Comparison of ENCODE assay signal across 8 mouse cellular contexts in the genomic region with DNA sequence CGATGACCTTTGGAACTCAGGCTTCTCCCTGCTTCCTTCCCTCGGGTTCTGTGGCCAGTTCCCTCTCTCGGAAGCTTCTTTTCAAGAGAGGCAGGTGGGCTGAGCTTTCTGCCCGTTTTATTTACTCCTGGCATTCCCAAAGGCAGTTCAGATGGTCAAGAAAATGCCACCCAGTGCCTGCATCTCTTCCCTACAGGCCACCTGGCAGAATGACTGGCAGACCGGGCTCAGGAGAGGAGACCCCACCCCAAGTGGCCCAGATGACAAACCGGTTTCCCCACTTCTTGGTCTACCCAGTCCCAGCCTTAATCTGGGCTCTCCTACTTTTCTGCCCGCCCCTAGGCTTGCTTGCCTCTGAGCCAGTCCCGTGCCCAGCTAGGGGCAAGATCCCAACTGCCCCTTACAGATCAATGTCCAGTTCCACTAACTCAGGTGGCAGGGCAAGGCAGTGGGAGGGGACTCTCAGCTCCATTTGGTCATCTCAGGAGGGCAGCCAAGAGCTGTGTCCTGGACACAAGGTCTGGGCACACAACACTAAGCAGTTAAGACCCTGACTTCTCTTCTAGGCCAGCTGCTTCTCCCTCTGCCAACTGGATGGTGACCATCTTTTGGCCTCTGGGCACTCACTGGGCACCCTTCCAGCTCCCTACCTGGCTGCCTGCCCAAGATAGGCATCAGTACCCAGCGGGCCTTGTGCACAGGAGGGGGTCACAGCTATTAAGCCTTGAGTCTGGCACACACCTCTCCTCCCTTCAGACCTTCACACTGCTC. TPM values are rescaled to one million over a fixed set of nuclear protein-coding genes. Genes with fewer than 3 reads are reported as not detected.
DNase-seq lines count a peak whose midpoint lies in the region; ATAC-seq lines count a peak whose summit lies in the region.

A gene (minus strand): TSS at position 51 of the 771 bp plus-strand sequence.

- 21% methylated on average over 9 of the region's 9 CpGs for WGBS in embryonic facial prominence, embryonic 10.5 days
- 21% methylated on average over 9 of the region's 9 CpGs for WGBS in heart, embryonic 12.5 days
- WGBS in kidney, embryonic 16.5 days, result 28% methylated on average over 9 of the region's 9 CpGs
- 18% methylated on average over 9 of the region's 9 CpGs for WGBS in liver, embryonic 12.5 days (ENCODE audit: insufficient replicate concordance)
- WGBS in neural tube, embryonic 15.5 days, result 32% methylated on average over 9 of the region's 9 CpGs

- peaks cover 19% of the 10 kb centered on the region for H3K4me1 ChIP-seq in megakaryocyte, embryonic 14.5 days
- H3K4me1 ChIP-seq in embryonic facial prominence, embryonic 10.5 days, result peaks cover 72% of the 10 kb centered on the region
- peaks cover 17% of the 10 kb centered on the region for H3K4me1 ChIP-seq in heart, embryonic 12.5 days (replicated peaks)
- peaks cover 15% of the 10 kb centered on the region for H3K4me1 ChIP-seq in kidney, embryonic 16.5 days (ENCODE audit: insufficient read depth, low read length)
- peaks cover 20% of the 10 kb centered on the region for H3K4me1 ChIP-seq in liver, embryonic 12.5 days
- peaks cover 58% of the 10 kb centered on the region for H3K4me1 ChIP-seq in neural tube, embryonic 15.5 days

- no peak for ATAC-seq in megakaryocyte, adult 5-6 weeks (ENCODE audit: poor library complexity, severe bottlenecking)
- ATAC-seq in heart, embryonic 12.5 days (ENCODE audit: insufficient number of reproducible peaks, low FRiP score), result no peak
- peak; percentile 37; the same call in 1 of the 2 replicates for ATAC-seq in kidney, embryonic 16.5 days (ENCODE audit: low FRiP score, low TSS enrichment)
- ATAC-seq in liver, embryonic 12.5 days, result no peak
- ATAC-seq in neural tube, embryonic 15.5 days (ENCODE audit: low FRiP score), result no peak
- ATAC-seq in erythroid progenitor cell, adult 5-6 weeks (replicated peaks; ENCODE audit: low FRiP score, poor library complexity, severe bottlenecking), result no peak

- peak within 1 kb of the TSS; percentile 91 for H3K4me3 ChIP-seq in megakaryocyte, embryonic 14.5 days (replicated peaks)
- H3K4me3 ChIP-seq in embryonic facial prominence, embryonic 10.5 days, result peak within 1 kb of the TSS; percentile 76
- H3K4me3 ChIP-seq in heart, embryonic 12.5 days, result peak within 1 kb of the TSS; percentile 72
- peak within 1 kb of the TSS; percentile 64 for H3K4me3 ChIP-seq in kidney, embryonic 16.5 days (ENCODE audit: low read length)
- H3K4me3 ChIP-seq in liver, embryonic 12.5 days, result peak within 1 kb of the TSS; percentile 61
- peak within 1 kb of the TSS; percentile 69 for H3K4me3 ChIP-seq in neural tube, embryonic 15.5 days (replicated peaks)

- H3K4me2 ChIP-seq in heart, embryonic 12.5 days, result peak within 1 kb of the TSS; percentile 99
- H3K4me2 ChIP-seq in kidney, embryonic 16.5 days (replicated peaks; ENCODE audit: low read depth, low read length), result peak within 1 kb of the TSS; percentile 99
- H3K4me2 ChIP-seq in liver, embryonic 12.5 days, result peak within 1 kb of the TSS; percentile 93
- peak within 1 kb of the TSS; percentile 90 for H3K4me2 ChIP-seq in neural tube, embryonic 15.5 days

- H3K27ac ChIP-seq in embryonic facial prominence, embryonic 10.5 days (replicated peaks), result peak within 1 kb of the TSS; percentile 87
- no peak within 1 kb of the TSS for H3K27ac ChIP-seq in heart, embryonic 12.5 days (ENCODE audit: poor library complexity, severe bottlenecking)
- H3K27ac ChIP-seq in kidney, embryonic 16.5 days (ENCODE audit: low read length), result peak within 1 kb of the TSS; percentile 89
- no peak within 1 kb of the TSS for H3K27ac ChIP-seq in liver, embryonic 12.5 days
- peak within 1 kb of the TSS; percentile 91 for H3K27ac ChIP-seq in neural tube, embryonic 15.5 days (replicated peaks)

- no peaks in the 10 kb centered on the region for H3K36me3 ChIP-seq in megakaryocyte, embryonic 14.5 days (replicated peaks; ENCODE audit: low read length)
- no peaks in the 10 kb centered on the region for H3K36me3 ChIP-seq in embryonic facial prominence, embryonic 10.5 days (replicated peaks)
- H3K36me3 ChIP-seq in heart, embryonic 12.5 days, result no peaks in the 10 kb centered on the region
- no peaks in the 10 kb centered on the region for H3K36me3 ChIP-seq in kidney, embryonic 16.5 days (ENCODE audit: insufficient read depth, low read length)
- no peaks in the 10 kb centered on the region for H3K36me3 ChIP-seq in liver, embryonic 12.5 days
- H3K36me3 ChIP-seq in neural tube, embryonic 15.5 days, result no peaks in the 10 kb centered on the region

- peaks cover 96% of the 10 kb centered on the region for H3K27me3 ChIP-seq in megakaryocyte, embryonic 14.5 days (replicated peaks)
- peaks cover 95% of the 10 kb centered on the region for H3K27me3 ChIP-seq in embryonic facial prominence, embryonic 10.5 days (replicated peaks; ENCODE audit: low read depth, poor library complexity, severe bottlenecking)
- peaks cover 95% of the 10 kb centered on the region for H3K27me3 ChIP-seq in heart, embryonic 12.5 days (replicated peaks)
- peaks cover 48% of the 10 kb centered on the region for H3K27me3 ChIP-seq in kidney, embryonic 16.5 days (ENCODE audit: insufficient read depth, low read length)
- peaks cover 97% of the 10 kb centered on the region for H3K27me3 ChIP-seq in liver, embryonic 12.5 days (replicated peaks)
- H3K27me3 ChIP-seq in neural tube, embryonic 15.5 days (replicated peaks), result peaks cover 2% of the 10 kb centered on the region; the same call in 1 of the 2 replicates

- peak within 1 kb of the TSS; percentile 74 for H3K9ac ChIP-seq in heart, embryonic 12.5 days
- peak within 1 kb of the TSS; percentile 72 for H3K9ac ChIP-seq in kidney, embryonic 16.5 days (replicated peaks; ENCODE audit: low read length)
- H3K9ac ChIP-seq in liver, embryonic 12.5 days, result peak within 1 kb of the TSS; percentile 41
- H3K9ac ChIP-seq in neural tube, embryonic 15.5 days (replicated peaks), result peak within 1 kb of the TSS; percentile 95

- DNase-seq in embryonic facial prominence, embryonic 10.5 days (ENCODE audit: low spot score), result no peak

- no peaks in the 10 kb centered on the region for H3K9me3 ChIP-seq in megakaryocyte, embryonic 14.5 days
- H3K9me3 ChIP-seq in embryonic facial prominence, embryonic 10.5 days, result no peaks in the 10 kb centered on the region
- no peaks in the 10 kb centered on the region for H3K9me3 ChIP-seq in heart, embryonic 12.5 days (replicated peaks)
- no peaks in the 10 kb centered on the region for H3K9me3 ChIP-seq in kidney, embryonic 16.5 days (ENCODE audit: low read length)
- no peaks in the 10 kb centered on the region for H3K9me3 ChIP-seq in liver, embryonic 12.5 days (replicated peaks)
- no peaks in the 10 kb centered on the region for H3K9me3 ChIP-seq in neural tube, embryonic 15.5 days (replicated peaks)

RNA-seq across cellular contexts. Expression of the gene that starts here (rescaled TPM):
- polyA plus RNA-seq in megakaryocyte, embryonic 14.5 days (2012; ENCODE audit: insufficient read depth, low replicate concordance), result 0.03 TPM in 1 of 2 replicates, not detected in the other
- total RNA-seq in megakaryocyte, adult 5-6 weeks (2015), result not detected in 2 replicates
- total RNA-seq in megakaryocyte, adult 5-6 weeks (2017), result not detected in 2 replicates
- polyA plus RNA-seq in embryonic facial prominence, embryonic 10.5 days (2016; fragmentation: Nextera tagmentation; extraction: Ambion mirVana), result 0.72 and 0.80 TPM in 2 replicates
- 0.09 TPM in 1 of 2 replicates, not detected in the other for polyA plus RNA-seq in heart, embryonic 12.5 days (2016; fragmentation: Nextera tagmentation; extraction: Ambion mirVana)
- polyA plus RNA-seq in kidney, embryonic 16.5 days (2015; fragmentation: Nextera tagmentation; extraction: Ambion mirVana), result 1.0 and 1.1 TPM in 2 replicates
- 0.01 and 0.10 TPM in 2 replicates for polyA plus RNA-seq in liver, embryonic 12.5 days (2016; fragmentation: Nextera tagmentation; extraction: Ambion mirVana)
- polyA plus RNA-seq in neural tube, embryonic 15.5 days (2015; fragmentation: Nextera tagmentation; extraction: Ambion mirVana), result 7.2 and 10.5 TPM in 2 replicates
- total RNA-seq in erythroid progenitor cell, adult 5-6 weeks (2015; ENCODE audit: low replicate concordance), result not detected in 2 replicates
- total RNA-seq in erythroid progenitor cell, adult 5-6 weeks (2017; ENCODE audit: low replicate concordance), result not detected in 2 replicates

Comparison
In these comparisons a context has a peak if more than half of its experiments do, and no peak if none do; other contexts are left out.
1. H3K27ac ChIP-seq: peak in embryonic facial prominence, embryonic 10.5 days (single experiment), kidney, embryonic 16.5 days (single experiment) and neural tube, embryonic 15.5 days (single experiment); none in heart, embryonic 12.5 days (single experiment) and liver, embryonic 12.5 days (single experiment).
2. H3K9ac ChIP-seq: peak in every context shown above with its lines; median percentile 95 in neural tube, embryonic 15.5 days; 74 in heart, embryonic 12.5 days; 72 in kidney, embryonic 16.5 days; 41 in liver, embryonic 12.5 days.
3. Peak in every context shown above with its lines, with median percentiles within 50 percentile points of each other: H3K4me3 ChIP-seq and H3K4me2 ChIP-seq.